Mouse (Mus musculus) liver, embryonic 14.5 days (tissue): Measurements from ENCODE around the gene Ikbke. TPM values are rescaled to one million over a fixed set of nuclear protein-coding genes. Genes with fewer than 3 reads are reported as not detected.

Experiments
- ATAC-seq: fragments of 200-750 bp; cut with Nextera tagmentation; 2 replicates; pipeline ENCODE4 v1.8.0; 2017; ENCODE audit warnings: moderate number of reproducible peaks, mild to moderate bottlenecking, moderate library complexity; ENCODE audit not compliant: insufficient read depth
- DNase-seq, 3 experiments: peaks; one replicate each; pipeline ENCODE4 v3.0.0-alpha.2; 2012 to 2013; ENCODE audit warnings: low read depth in 3 of 3, low spot score in 3 of 3
- H3K27ac ChIP-seq: fragments of 300-500 bp; sonication (generic); 2 replicates; pipeline ENCODE4 v1.5.1; 2014; ENCODE audit warnings: moderate library complexity, mild to moderate bottlenecking, control low read depth, inconsistent platforms
- H3K27me3 ChIP-seq: fragments of 300-500 bp; sonication (generic); 2 replicates; pipeline ENCODE4 v1.6.1; 2014; ENCODE audit warnings: mild to moderate bottlenecking, low read length, moderate library complexity; ENCODE audit not compliant: control insufficient read depth, insufficient read depth
- H3K36me3 ChIP-seq: fragments of 300-500 bp; sonication (generic); replicated peaks from 2 replicates; pipeline ENCODE4 v1.6.1; 2014; ENCODE audit warnings: low read depth; ENCODE audit not compliant: control insufficient read depth, insufficient read depth
- H3K4me1 ChIP-seq, 2 experiments: fragments of 200-500 bp in 1 of 2; fragments of 300-500 bp in 1 of 2; sonication (generic) in 1 of 2; replicated peaks; 2 replicates each; pipeline ENCODE4 v1.6.1; 2012 to 2014; ENCODE audit warnings: antibody characterized with exemption in 1 of 2, inconsistent platforms in 1 of 2, low read length in 1 of 2; ENCODE audit not compliant: control insufficient read depth in 2 of 2, insufficient read depth in 2 of 2
- H3K4me2 ChIP-seq: fragments of 300-500 bp; sonication (generic); 2 replicates; pipeline ENCODE4 v1.6.1; 2014; ENCODE audit warnings: low read depth, mild to moderate bottlenecking, control low read depth, moderate library complexity
- H3K4me3 ChIP-seq, 2 experiments: fragments of 200-500 bp in 1 of 2; fragments of 300-500 bp in 1 of 2; sonication (generic) in 1 of 2; 2 replicates each; pipeline ENCODE4 v1.5.1; 2012 to 2014; ENCODE audit warnings: low read depth in 2 of 2, low read length in 2 of 2, mild to moderate bottlenecking in 2 of 2, control low read depth in 1 of 2, inconsistent platforms in 1 of 2, moderate library complexity in 1 of 2; ENCODE audit not compliant: insufficient read depth in 1 of 2
- H3K9ac ChIP-seq: fragments of 300-500 bp; sonication (generic); replicated peaks from 2 replicates; pipeline ENCODE4 v1.6.1; 2014; ENCODE audit warnings: mild to moderate bottlenecking, control low read depth, moderate library complexity
- H3K9me3 ChIP-seq: fragments of 300-500 bp; sonication (generic); 2 replicates; pipeline ENCODE4 v1.6.1; 2016; ENCODE audit warnings: low read length, mixed read lengths; ENCODE audit not compliant: control insufficient read depth
- CTCF ChIP-seq: IDR thresholded peaks from 2 replicates; pipeline ENCODE4 v1.5.1; 2016; ENCODE audit warnings: antibody characterized with exemption, low read depth, control low read depth
- EP300 ChIP-seq: IDR thresholded peaks from 2 replicates; pipeline ENCODE4 v1.6.1; 2016; ENCODE audit warnings: antibody characterized with exemption, low read depth
- WGBS: fragments of 180-500 bp; shearing (Covaris S2); extraction: QIAGEN DNeasy Blood & Tissue Kit; methylation state at CpG from one replicate; pipeline ENCODE4 v1.1.7; 2014; ENCODE audit not compliant: insufficient replicate concordance; 5-methylcytosine and 5-hydroxymethylcytosine counted together
- polyA plus RNA-seq, 2 experiments: library from polyadenylated mRNA; depleted of rRNA in 1 of 2; stranded (reverse) in 1 of 2; unstranded in 1 of 2; fragments of >200 nt; fragmentation: Nextera tagmentation in 1 of 2; extraction: Ambion mirVana in 1 of 2; gene quantifications; 2 replicates each; pipeline versions ENCODE4 v1.2.1 to v1.2.3; 2012 to 2014

Gene Ikbke
- polyA plus RNA-seq, 2 experiments = 4.9 to 6.4 TPM

- no peaks in the 10 kb centered on the region for H3K36me3 ChIP-seq
- ATAC-seq (no peak), DNase-seq (no peak)
- WGBS = 69% methylated on average over 4 of the region's 4 CpGs
- no peaks in the 10 kb centered on the region for H3K4me1 ChIP-seq
- H3K27ac ChIP-seq = no peak overlapping the region
- H3K9ac ChIP-seq = no peak overlapping the region
- TF ChIP-seq EP300 (no peak), CTCF (0 out of 2 replicates have a peak, but pooled peaks have one; percentile 5)
- H3K4me3 ChIP-seq = no peak overlapping the region
- no peak overlapping the region for H3K4me2 ChIP-seq
- H3K9me3 ChIP-seq = no peaks in the 10 kb centered on the region
- no peaks in the 10 kb centered on the region for H3K27me3 ChIP-seq
These were observed 14.0 kb upstream of the Ikbke start for GRCm38 (mm10) chr1:131293221-131293921.

DNA sequence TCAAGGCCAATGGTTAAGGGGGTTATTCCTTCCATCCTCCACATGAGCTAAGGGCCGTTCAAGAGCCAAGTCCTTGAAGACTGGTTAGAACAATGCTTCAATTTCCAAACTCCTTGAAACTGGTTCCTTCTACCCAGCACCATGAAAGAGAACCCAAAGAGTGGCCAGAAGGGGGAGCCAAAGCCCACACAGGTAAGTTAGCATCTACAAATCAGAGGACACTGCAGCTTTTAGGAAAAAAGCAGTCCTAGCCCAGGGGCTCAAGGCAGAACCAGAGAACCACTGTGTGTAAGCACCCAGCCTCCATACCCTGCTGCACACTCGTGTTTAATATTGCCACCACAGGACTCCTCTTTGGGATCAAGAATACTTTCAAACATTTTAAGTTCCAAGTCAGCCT, 11.2 kb upstream of the Ikbke start:
- Histone ChIP-seq H3K27me3 (no peaks in the 10 kb centered on the region), H3K4me3 (no peak overlapping the region), H3K9me3 (no peaks in the 10 kb centered on the region), H3K4me2 (no peak overlapping the region), H3K4me1 (no peaks in the 10 kb centered on the region), H3K9ac (no peak overlapping the region), H3K27ac (no peak overlapping the region), H3K36me3 (no peaks in the 10 kb centered on the region)
- TF ChIP-seq CTCF = peak; percentile 72
- no peak for TF ChIP-seq EP300
- ATAC-seq = no peak
- 20% methylated on average over 2 of the region's 2 CpGs for WGBS
- peak in 1 of 3 experiments; percentile 35 for DNase-seq

- Histone ChIP-seq H3K27ac (no peak overlapping the region), H3K4me2 (no peak overlapping the region), H3K9ac (no peak overlapping the region), H3K27me3 (no peaks in the 10 kb centered on the region), H3K4me3 (no peak overlapping the region), H3K36me3 (no peaks in the 10 kb centered on the region), H3K9me3 (no peaks in the 10 kb centered on the region), H3K4me1 (no peaks in the 10 kb centered on the region)
- no peak for DNase-seq
- 70% methylated on average over 6 of the region's 6 CpGs for WGBS
- no peak for ATAC-seq
- TF ChIP-seq CTCF (no peak), EP300 (no peak)
These were observed 9.5 kb upstream of the Ikbke start for GRCm38 (mm10) chr1:131288938-131289337.

DNA sequence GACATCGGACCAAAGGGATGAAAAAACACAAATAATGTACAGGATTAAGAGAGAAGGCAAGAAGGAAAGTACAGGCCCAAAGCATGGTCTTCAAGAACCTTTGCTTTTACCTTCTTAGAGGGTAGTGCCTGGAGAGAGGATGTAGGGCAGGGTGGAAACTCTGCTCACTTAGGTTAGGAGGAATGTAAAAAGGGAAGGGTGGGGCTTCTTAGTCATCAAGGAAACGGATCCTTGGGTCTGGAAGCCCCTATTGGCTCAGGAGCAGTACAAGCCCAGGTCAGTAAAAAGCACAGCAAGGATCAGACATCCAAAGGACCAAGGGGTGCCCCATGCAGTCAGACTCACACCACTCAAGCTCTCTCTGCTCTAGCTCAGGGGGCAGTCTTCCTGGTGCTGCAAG, 7.9 kb upstream of the Ikbke start:
- 54% methylated on average over 2 of the region's 2 CpGs for WGBS
- no peaks in the 10 kb centered on the region for H3K9me3 ChIP-seq
- H3K27me3 ChIP-seq = no peaks in the 10 kb centered on the region
- no peak for ATAC-seq
- H3K4me3 ChIP-seq = no peak overlapping the region
- no peak for TF ChIP-seq EP300
- TF ChIP-seq CTCF = no peak
- no peak overlapping the region for H3K27ac ChIP-seq
- no peak for DNase-seq
- no peaks in the 10 kb centered on the region for H3K4me1 ChIP-seq
- no peaks in the 10 kb centered on the region for H3K36me3 ChIP-seq
- no peak overlapping the region for H3K4me2 ChIP-seq
- H3K9ac ChIP-seq = no peak overlapping the region

- Histone ChIP-seq H3K4me3 (no peak overlapping the region), H3K36me3 (no peaks in the 10 kb centered on the region), H3K4me1 (no peaks in the 10 kb centered on the region), H3K27me3 (no peaks in the 10 kb centered on the region), H3K27ac (no peak overlapping the region), H3K9ac (no peak overlapping the region), H3K9me3 (no peaks in the 10 kb centered on the region), H3K4me2 (no peak overlapping the region)
- DNase-seq = no peak
- TF ChIP-seq EP300 (no peak), CTCF (no peak)
- 43% methylated on average over 5 of the region's 5 CpGs for WGBS
- no peak for ATAC-seq
These were observed 7.4 kb upstream of the Ikbke start for GRCm38 (mm10) chr1:131286803-131287202.
